Mouse (Mus musculus) cerebellum, adult 9-10 months (tissue): ENCODE data around the gene Nr2c2ap.
A peak's percentile ranks its signal among the peaks of the same experiment; 100 is the strongest.

ENCODE experiments used
- DNase-seq: peaks from one replicate; pipeline ENCODE4 v3.0.0; 2022

Gene Nr2c2ap

GRCm38 (mm10) chr8:70131166-70131883 is at the start of gene Nr2c2ap:
Gene Nr2c2ap (plus strand): TSS chr8:70131333.
- peak; percentile 82 for DNase-seq

GRCm38 (mm10) chr8:70081976-70082375 is 49.2 kb upstream of the Nr2c2ap start:
- peak; percentile 42 for DNase-seq

- DNase-seq = peak; percentile 89
Measured at GRCm38 (mm10) chr8:70083285-70083684, 47.8 kb upstream of the Nr2c2ap start, which contains the start of gene Hapln4. Gene Hapln4 (plus strand): TSS chr8:70083457.

- peak; percentile 61 for DNase-seq
Measured at GRCm38 (mm10) chr8:70084191-70085065, 46.7 kb upstream of the Nr2c2ap start.

GRCm38 (mm10) chr8:70086151-70086550 is 45.0 kb upstream of the Nr2c2ap start:
- no peak for DNase-seq

- DNase-seq = peak; percentile 34
Measured at GRCm38 (mm10) chr8:70087237-70087636, 43.9 kb upstream of the Nr2c2ap start.

GRCm38 (mm10) chr8:70087836-70088650 is 43.1 kb upstream of the Nr2c2ap start:
- peak; percentile 45 for DNase-seq

GRCm38 (mm10) chr8:70089296-70089960 is 41.7 kb upstream of the Nr2c2ap start:
- DNase-seq = no peak

GRCm38 (mm10) chr8:70092786-70093185 is 38.3 kb upstream of the Nr2c2ap start:
- no peak for DNase-seq

- DNase-seq = no peak
Measured at GRCm38 (mm10) chr8:70099276-70099675, 31.9 kb upstream of the Nr2c2ap start.

- DNase-seq = no peak
Measured at GRCm38 (mm10) chr8:70100241-70100640, 30.9 kb upstream of the Nr2c2ap start.

GRCm38 (mm10) chr8:70104506-70104905 is 26.6 kb upstream of the Nr2c2ap start:
- DNase-seq = peak; percentile 48

GRCm38 (mm10) chr8:70104922-70105321 is 26.2 kb upstream of the Nr2c2ap start:
- no peak for DNase-seq

- DNase-seq = no peak
Measured at GRCm38 (mm10) chr8:70110451-70110850, 20.7 kb upstream of the Nr2c2ap start.

GRCm38 (mm10) chr8:70111192-70111795 is 19.8 kb upstream of the Nr2c2ap start:
- DNase-seq = no peak

- DNase-seq = no peak
Measured at GRCm38 (mm10) chr8:70112401-70113016, 18.6 kb upstream of the Nr2c2ap start.

GRCm38 (mm10) chr8:70114488-70114887 is 16.6 kb upstream of the Nr2c2ap start:
- DNase-seq = no peak

- DNase-seq = no peak
Measured at GRCm38 (mm10) chr8:70114892-70115291, 16.2 kb upstream of the Nr2c2ap start.

- DNase-seq = no peak
Measured at GRCm38 (mm10) chr8:70117611-70118010, 13.5 kb upstream of the Nr2c2ap start.

GRCm38 (mm10) chr8:70118726-70119700 is 12.1 kb upstream of the Nr2c2ap start:
- DNase-seq = no peak
